21 mouse cellular contexts compared by ENCODE assay signal in the genomic region with DNA sequence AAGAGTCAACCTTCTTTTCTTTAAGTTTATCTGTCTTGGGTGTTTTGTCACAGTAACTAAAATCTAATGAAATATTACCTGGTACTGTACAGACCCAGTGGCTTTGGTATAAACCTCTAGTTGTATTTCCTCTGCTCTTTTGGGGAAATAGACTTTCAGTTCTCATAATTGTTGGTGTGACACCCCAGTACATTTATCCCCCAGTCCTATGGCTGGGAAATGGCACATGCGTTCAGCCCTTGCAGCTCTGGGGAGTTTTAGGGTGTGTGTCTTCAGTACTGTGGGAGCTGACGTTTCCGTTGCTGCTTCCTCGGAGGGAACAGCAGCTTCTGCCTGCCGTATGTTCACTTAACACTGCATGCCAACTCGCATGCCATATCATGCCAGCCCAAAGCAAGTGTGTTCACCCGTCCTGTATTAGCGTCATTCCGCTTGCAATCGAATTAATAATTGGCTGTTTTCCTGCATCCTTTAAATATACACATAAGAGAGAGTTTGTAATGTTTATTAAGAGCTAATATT. TPM values are rescaled to one million over a fixed set of nuclear protein-coding genes. Genes with fewer than 3 reads are reported as not detected.
DNase-seq lines count a peak whose midpoint lies in the region; ATAC-seq and TF ChIP-seq lines count a peak whose summit lies in the region.
"Had no signal": no experiment of that assay in that cellular context is flagged by ENCODE, and none has a peak within 500 bp of the region (broad histone marks: within the 10 kb centered on the region; RNA-seq: fewer than 3 reads in every experiment).

No protein-coding gene starts in this region.

- WGBS in forebrain, embryonic 14.5 days = 69% methylated on average over 10 of the region's 10 CpGs
- WGBS in forebrain, embryonic 11.5 days = 94% methylated on average over 10 of the region's 10 CpGs
- 92% methylated on average over 10 of the region's 10 CpGs for WGBS in kidney, embryonic 14.5 days
- WGBS in hindbrain, embryonic 12.5 days = 93% methylated on average over 10 of the region's 10 CpGs

- H3K9me3 ChIP-seq in forebrain, embryonic 14.5 days (replicated peaks; ENCODE audit: control insufficient read depth, low read length) = no peaks in the 10 kb centered on the region
- no peaks in the 10 kb centered on the region for H3K9me3 ChIP-seq in forebrain, embryonic 11.5 days (ENCODE audit: control insufficient read depth, low read length)
- H3K9me3 ChIP-seq in kidney, embryonic 14.5 days (ENCODE audit: control insufficient read depth, low read length) = no peaks in the 10 kb centered on the region
- no peaks in the 10 kb centered on the region for H3K9me3 ChIP-seq in hindbrain, embryonic 12.5 days (replicated peaks)
- H3K9me3 ChIP-seq: embryonic facial prominence, embryonic 10.5 days; heart, embryonic 10.5 days had no signal

- peak; percentile 71 for DNase-seq in forebrain, embryonic 14.5 days (ENCODE audit: low spot score)
- no peak for DNase-seq in forebrain, embryonic 11.5 days (ENCODE audit: low spot score)
- peak; percentile 55 for DNase-seq in left cerebral cortex, postnatal 4 days
- no peak for DNase-seq in left cerebral cortex, adult 2 months (ENCODE audit: extremely low spot score in 1 of 2, low spot score in 2 of 2)
- DNase-seq in cerebellum, adult 9-11 months = peak; percentile 32
- DNase-seq in layer of hippocampus, postnatal 36 days = peak; percentile 44 to 45
- DNase-seq: adrenal gland, postnatal 25 days; heart, postnatal 36 days; kidney, postnatal 10 days; lung, adult 2 months; midbrain, embryonic 14.5 days; thymus, adult 2 months had no signal

- no peaks in the 10 kb centered on the region; the same call in 1 of the 2 replicates for H3K4me1 ChIP-seq in forebrain, embryonic 14.5 days (ENCODE audit: control insufficient read depth, insufficient read depth, low read length)
- no peaks in the 10 kb centered on the region for H3K4me1 ChIP-seq in forebrain, embryonic 11.5 days (replicated peaks; ENCODE audit: control insufficient read depth, insufficient read depth, low read length)
- peaks cover 6% of the 10 kb centered on the region; the same call in 1 of the 2 replicates for H3K4me1 ChIP-seq in kidney, embryonic 14.5 days (ENCODE audit: control insufficient read depth, insufficient read depth, low read length)
- H3K4me1 ChIP-seq in hindbrain, embryonic 12.5 days = no peaks in the 10 kb centered on the region
- H3K4me1 ChIP-seq: embryonic facial prominence, embryonic 10.5 days had no signal

- no peak overlapping the region for H3K4me3 ChIP-seq in forebrain, embryonic 14.5 days (ENCODE audit: low read depth, low read length)
- no peak overlapping the region for H3K4me3 ChIP-seq in forebrain, embryonic 11.5 days (ENCODE audit: low read depth, low read length)
- no peak overlapping the region for H3K4me3 ChIP-seq in left cerebral cortex, adult 2 months
- H3K4me3 ChIP-seq in kidney, embryonic 14.5 days (ENCODE audit: low read length) = no peak overlapping the region
- H3K4me3 ChIP-seq in hindbrain, embryonic 12.5 days = no peak overlapping the region
- H3K4me3 ChIP-seq: embryonic facial prominence, embryonic 10.5 days; erythroblast, embryonic 14.5 days; heart, embryonic 10.5 days had no signal

- intact Hi-C loops in left cerebral cortex, postnatal 4 days (cut with DNase I) = no loop called here
- intact Hi-C loops in left cerebral cortex, adult 2 months (cut with DNase I) = no loop called here

- no peaks in the 10 kb centered on the region for H3K27me3 ChIP-seq in forebrain, embryonic 14.5 days (replicated peaks; ENCODE audit: control insufficient read depth, insufficient read depth, low read length)
- no peaks in the 10 kb centered on the region for H3K27me3 ChIP-seq in forebrain, embryonic 11.5 days (ENCODE audit: control insufficient read depth, insufficient read depth, low read length)
- no peaks in the 10 kb centered on the region for H3K27me3 ChIP-seq in kidney, embryonic 14.5 days (ENCODE audit: control insufficient read depth, insufficient read depth, low read length)
- no peaks in the 10 kb centered on the region for H3K27me3 ChIP-seq in hindbrain, embryonic 12.5 days

- no peak overlapping the region for H3K27ac ChIP-seq in forebrain, embryonic 14.5 days (ENCODE audit: low read depth, low read length)
- H3K27ac ChIP-seq in forebrain, embryonic 11.5 days (ENCODE audit: low read depth, low read length) = no peak overlapping the region
- no peak overlapping the region for H3K27ac ChIP-seq in left cerebral cortex, adult 2 months
- no peak overlapping the region for H3K27ac ChIP-seq in kidney, embryonic 14.5 days (ENCODE audit: low read depth, low read length)
- no peak overlapping the region for H3K27ac ChIP-seq in hindbrain, embryonic 12.5 days
- H3K27ac ChIP-seq: embryonic facial prominence, embryonic 10.5 days; heart, embryonic 10.5 days; macrophage had no signal

- H3K36me3 ChIP-seq in forebrain, embryonic 14.5 days (ENCODE audit: control insufficient read depth, insufficient read depth, low read length) = no peaks in the 10 kb centered on the region
- H3K36me3 ChIP-seq in forebrain, embryonic 11.5 days (ENCODE audit: control insufficient read depth, insufficient read depth, low read length) = no peaks in the 10 kb centered on the region
- no peaks in the 10 kb centered on the region for H3K36me3 ChIP-seq in kidney, embryonic 14.5 days (ENCODE audit: control insufficient read depth, insufficient read depth, low read length)
- H3K36me3 ChIP-seq in hindbrain, embryonic 12.5 days = no peaks in the 10 kb centered on the region
- H3K36me3 ChIP-seq: embryonic facial prominence, embryonic 10.5 days; heart, embryonic 10.5 days had no signal

- H3K4me2 ChIP-seq in forebrain, embryonic 14.5 days (ENCODE audit: low read length) = no peak overlapping the region
- H3K4me2 ChIP-seq in forebrain, embryonic 11.5 days (ENCODE audit: low read depth, low read length, severe bottlenecking) = no peak overlapping the region
- H3K4me2 ChIP-seq in kidney, embryonic 14.5 days (replicated peaks; ENCODE audit: low read depth, low read length) = no peak overlapping the region
- H3K4me2 ChIP-seq in hindbrain, embryonic 12.5 days (replicated peaks) = no peak overlapping the region

- ATAC-seq in forebrain, embryonic 14.5 days = no peak
- ATAC-seq in forebrain, embryonic 11.5 days (replicated peaks; ENCODE audit: low FRiP score) = no peak
- ATAC-seq in kidney, embryonic 14.5 days (ENCODE audit: low FRiP score, low TSS enrichment) = no peak
- no peak for ATAC-seq in hindbrain, embryonic 12.5 days (ENCODE audit: low FRiP score)
- ATAC-seq: activated CD4-positive, CD25-positive, alpha-beta regulatory T cell, adult 4 months had no signal

- no peak for TF ChIP-seq CTCF in left cerebral cortex, adult 2 months (IDR thresholded peaks at IDR 0.05)

- H3K9ac ChIP-seq in forebrain, embryonic 14.5 days (ENCODE audit: low read length) = no peak overlapping the region
- H3K9ac ChIP-seq in forebrain, embryonic 11.5 days (ENCODE audit: low read length) = no peak overlapping the region
- H3K9ac ChIP-seq in kidney, embryonic 14.5 days (ENCODE audit: low read depth, low read length) = no peak overlapping the region
- H3K9ac ChIP-seq in hindbrain, embryonic 12.5 days = no peak overlapping the region

RNA-seq across cellular contexts. Expression of gene Naa11, which starts 46.4 kb away (rescaled TPM):
- 0.08 TPM in 1 of 2 replicates, not detected in the other for polyA plus RNA-seq in forebrain, embryonic 14.5 days (2014; fragmentation: Nextera tagmentation; extraction: Ambion mirVana)
- not detected in 2 replicates for polyA plus RNA-seq in forebrain, embryonic 11.5 days (2014; fragmentation: Nextera tagmentation; extraction: Ambion mirVana)
- under 1 TPM; 0.10 to 0.18 TPM for total RNA-seq in left cerebral cortex, postnatal 4 days (2021)
- total RNA-seq in left cerebral cortex, adult 2 months (2021) = under 1 TPM in 1 of 2 experiments, not detected in 1; 0.16 TPM
- not detected for total RNA-seq in layer of hippocampus, postnatal 36 days (2021)
- polyA plus RNA-seq in kidney, embryonic 14.5 days (2014; fragmentation: Nextera tagmentation; extraction: Ambion mirVana) = not detected in 2 replicates
- not detected in 2 replicates for polyA plus RNA-seq in hindbrain, embryonic 12.5 days (2016; fragmentation: Nextera tagmentation; extraction: Ambion mirVana)
- total RNA-seq: adrenal gland, postnatal 25 days; gastrocnemius, adult 18-20 months; heart, postnatal 36 days; liver, adult 2 months had no signal
- polyA plus RNA-seq: activated CD4-positive, CD25-positive, alpha-beta regulatory T cell, adult 4 months; embryonic facial prominence, embryonic 10.5 days; erythroblast, embryonic 14.5 days; heart, embryonic 10.5 days; liver, adult 2 months; lung, adult 2 months; macrophage; midbrain, embryonic 14.5 days; thymus, adult 2 months had no signal

Comparison
In these comparisons a context has a peak if more than half of its experiments do, and no peak if none do; other contexts are left out.
1. DNase-seq: peak in forebrain, embryonic 14.5 days (single experiment), left cerebral cortex, postnatal 4 days (single experiment), cerebellum, adult 9-11 months (single experiment) and layer of hippocampus, postnatal 36 days (2 of 2); none in forebrain, embryonic 11.5 days (single experiment) and left cerebral cortex, adult 2 months (0 of 2).